ENCODE assay signal across 21 mouse cellular contexts in the genomic region with DNA sequence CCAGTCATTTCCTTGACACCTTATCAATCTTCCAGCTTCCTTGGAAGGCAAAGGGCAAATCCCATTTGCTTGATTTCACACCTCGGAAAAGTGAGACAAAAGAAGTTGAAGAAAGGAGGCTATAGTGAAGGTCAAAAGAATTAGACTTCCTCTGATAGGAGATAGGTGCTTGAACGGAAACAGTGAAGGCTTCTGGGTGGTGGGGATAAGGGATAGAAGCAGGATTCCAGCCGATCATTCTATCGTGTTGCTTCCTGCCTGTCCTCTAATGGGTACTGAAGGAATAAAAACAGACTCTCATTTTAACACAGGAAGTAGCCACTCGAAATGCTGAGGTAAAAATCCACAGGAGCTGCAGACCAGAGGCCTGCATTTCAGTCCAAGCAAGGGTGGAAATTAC.
DNase-seq lines count a peak whose midpoint lies in the region; ATAC-seq lines count a peak whose summit lies in the region.
"Had no signal": no experiment of that assay in that cellular context is flagged by ENCODE, and none has a peak within 500 bp of the region (broad histone marks: within the 10 kb centered on the region; RNA-seq: fewer than 3 reads in every experiment).

No protein-coding gene starts in this region.

- no peaks in the 10 kb centered on the region for H3K36me3 ChIP-seq in heart, embryonic 14.5 days (ENCODE audit: control insufficient read depth, insufficient read depth, low read length)
- H3K36me3 ChIP-seq in liver, embryonic 11.5 days (ENCODE audit: control insufficient read depth, insufficient read depth, low read length), result no peaks in the 10 kb centered on the region
- no peaks in the 10 kb centered on the region for H3K36me3 ChIP-seq in liver, embryonic 12.5 days
- H3K36me3 ChIP-seq in hindbrain, embryonic 14.5 days (replicated peaks; ENCODE audit: control insufficient read depth, insufficient read depth), result no peaks in the 10 kb centered on the region
- H3K36me3 ChIP-seq: embryonic facial prominence, embryonic 10.5 days; forebrain, embryonic 15.5 days; kidney, embryonic 15.5 days had no signal

- no peak overlapping the region for H3K4me3 ChIP-seq in heart, embryonic 14.5 days (ENCODE audit: control insufficient read depth in 1 of 2, insufficient read depth in 1 of 2, low read depth in 1 of 2, low read length in 2 of 2)
- no peak overlapping the region for H3K4me3 ChIP-seq in liver, embryonic 11.5 days (ENCODE audit: low read depth, low read length)
- no peak overlapping the region for H3K4me3 ChIP-seq in liver, embryonic 12.5 days
- H3K4me3 ChIP-seq in hindbrain, embryonic 14.5 days (replicated peaks; ENCODE audit: low read length), result no peak overlapping the region
- H3K4me3 ChIP-seq: embryonic facial prominence, embryonic 10.5 days; forebrain, embryonic 15.5 days; kidney, embryonic 15.5 days had no signal

- H3K4me1 ChIP-seq in heart, embryonic 14.5 days (ENCODE audit: control insufficient read depth in 2 of 2, insufficient read depth in 2 of 2, low read length in 2 of 2), result peaks cover 3 to 6% of the 10 kb centered on the region in 2 experiments; a peak in 2 of 4 replicates
- H3K4me1 ChIP-seq in liver, embryonic 11.5 days (replicated peaks; ENCODE audit: control insufficient read depth, insufficient read depth, low read length), result no peaks in the 10 kb centered on the region
- no peaks in the 10 kb centered on the region for H3K4me1 ChIP-seq in liver, embryonic 12.5 days
- peaks cover 25% of the 10 kb centered on the region for H3K4me1 ChIP-seq in hindbrain, embryonic 14.5 days (replicated peaks; ENCODE audit: control insufficient read depth, insufficient read depth, low read length)

- DNase-seq in embryo, embryonic 10.5 days (ENCODE audit: low spot score), result peak; percentile 35
- DNase-seq in embryo, embryonic 11 days, result no peak
- DNase-seq in heart, postnatal 10 days, result no peak
- no peak for DNase-seq in liver, embryonic 11.5 days (ENCODE audit: low spot score)
- no peak for DNase-seq in hindbrain, embryonic 14.5 days (ENCODE audit: low spot score)
- DNase-seq: adrenal gland, postnatal 10 days; cerebellum, adult 2 months; cerebellum, postnatal 25 days; kidney, adult 11 months; kidney, postnatal 36 days; layer of hippocampus, postnatal 36 days; lung, adult 2 months; right cerebral cortex, postnatal 14 days; thymus, adult 2 months; thymus, postnatal 4 days had no signal

- ATAC-seq in heart, embryonic 14.5 days (ENCODE audit: insufficient number of reproducible peaks, insufficient read depth, low FRiP score, low read depth), result no peak
- ATAC-seq in liver, embryonic 11.5 days (replicated peaks; ENCODE audit: low FRiP score), result no peak
- ATAC-seq in liver, embryonic 12.5 days, result no peak
- ATAC-seq in hindbrain, embryonic 14.5 days (ENCODE audit: low FRiP score), result no peak

- 18% methylated on average over 5 of the region's 5 CpGs for WGBS in heart, embryonic 14.5 days
- 11% methylated on average over 5 of the region's 5 CpGs for WGBS in liver, embryonic 11.5 days
- 16% methylated on average over 5 of the region's 5 CpGs for WGBS in liver, embryonic 12.5 days (ENCODE audit: insufficient replicate concordance)
- WGBS in hindbrain, embryonic 14.5 days, result 36% methylated on average over 5 of the region's 5 CpGs

- no peak overlapping the region for H3K9ac ChIP-seq in heart, embryonic 14.5 days (ENCODE audit: low read length)
- H3K9ac ChIP-seq in liver, embryonic 11.5 days (ENCODE audit: low read depth, low read length), result no peak overlapping the region
- H3K9ac ChIP-seq in liver, embryonic 12.5 days, result no peak overlapping the region
- H3K9ac ChIP-seq in hindbrain, embryonic 14.5 days, result no peak overlapping the region
- H3K9ac ChIP-seq: forebrain, embryonic 15.5 days; kidney, embryonic 15.5 days had no signal

- H3K9me3 ChIP-seq in heart, embryonic 14.5 days (ENCODE audit: control insufficient read depth, low read length), result no peaks in the 10 kb centered on the region
- H3K9me3 ChIP-seq in liver, embryonic 11.5 days (ENCODE audit: control insufficient read depth, low read length), result no peaks in the 10 kb centered on the region
- no peaks in the 10 kb centered on the region for H3K9me3 ChIP-seq in liver, embryonic 12.5 days (replicated peaks)
- no peaks in the 10 kb centered on the region for H3K9me3 ChIP-seq in hindbrain, embryonic 14.5 days (ENCODE audit: control insufficient read depth, low read length)
- H3K9me3 ChIP-seq: embryonic facial prominence, embryonic 10.5 days; forebrain, embryonic 15.5 days; kidney, embryonic 15.5 days had no signal

- no peaks in the 10 kb centered on the region for H3K27me3 ChIP-seq in heart, embryonic 14.5 days (ENCODE audit: control insufficient read depth, insufficient read depth, low read length)
- no peaks in the 10 kb centered on the region for H3K27me3 ChIP-seq in liver, embryonic 11.5 days (replicated peaks; ENCODE audit: control insufficient read depth, insufficient read depth, low read length)
- no peaks in the 10 kb centered on the region for H3K27me3 ChIP-seq in liver, embryonic 12.5 days (replicated peaks)
- no peaks in the 10 kb centered on the region for H3K27me3 ChIP-seq in hindbrain, embryonic 14.5 days (ENCODE audit: control insufficient read depth, insufficient read depth, low read length)
- H3K27me3 ChIP-seq: forebrain, embryonic 15.5 days; kidney, embryonic 15.5 days had no signal

- intact Hi-C loops in heart, postnatal 10 days (cut with DNase I), result no loop called here

- H3K4me2 ChIP-seq in heart, embryonic 14.5 days (ENCODE audit: low read length), result peak overlapping the region; percentile 40
- H3K4me2 ChIP-seq in liver, embryonic 11.5 days, result peak overlapping the region; percentile 7; the same call in 1 of the 2 replicates
- no peak overlapping the region for H3K4me2 ChIP-seq in liver, embryonic 12.5 days
- H3K4me2 ChIP-seq in hindbrain, embryonic 14.5 days (replicated peaks), result no peak overlapping the region
- H3K4me2 ChIP-seq: forebrain, embryonic 15.5 days had no signal

- peak overlapping the region; percentile 0 to 16; a peak in 1 of 4 replicates for H3K27ac ChIP-seq in heart, embryonic 14.5 days (replicated peaks in 1 of 2; ENCODE audit: control insufficient read depth in 1 of 2, insufficient read depth in 1 of 2, low read depth in 2 of 2, low read length in 2 of 2)
- H3K27ac ChIP-seq in liver, embryonic 11.5 days (ENCODE audit: low read depth, low read length), result no peak overlapping the region
- no peak overlapping the region for H3K27ac ChIP-seq in liver, embryonic 12.5 days
- H3K27ac ChIP-seq in hindbrain, embryonic 14.5 days, result 0 out of 2 replicates have a peak overlapping the region, but pooled peaks have one; percentile 72
- H3K27ac ChIP-seq: embryonic facial prominence, embryonic 10.5 days; kidney, embryonic 15.5 days; stomach, postnatal 0 days had no signal

Comparison
In these comparisons a context has a peak if more than half of its experiments do, and no peak if none do; other contexts are left out.
1. H3K4me2 ChIP-seq: peak in heart, embryonic 14.5 days (single experiment) and liver, embryonic 11.5 days (single experiment); none in liver, embryonic 12.5 days (single experiment) and hindbrain, embryonic 14.5 days (single experiment).
2. H3K27ac ChIP-seq: peak in heart, embryonic 14.5 days (2 of 2) and hindbrain, embryonic 14.5 days (single experiment); none in liver, embryonic 11.5 days (single experiment) and liver, embryonic 12.5 days (single experiment).